Mouse (Mus musculus) left cerebral cortex, postnatal 25 days (tissue): ENCODE results near the gene Ogfod2. TPM values are rescaled to one million over a fixed set of nuclear protein-coding genes. Genes with fewer than 3 reads are reported as not detected.

Experiments
- DNase-seq, 2 experiments: peaks; one replicate each; pipeline ENCODE4 v3.0.0; 2022; ENCODE audit warnings: low spot score in 2 of 2, mixed read lengths in 1 of 2
- intact Hi-C: fragments of 180-260 bp; cut with DNase I; formaldehyde crosslinking; loops from one replicate; pipeline ENCODE4 v1.15.1; 2025
- total RNA-seq, 2 experiments: library from RNA; stranded (reverse); gene quantifications; 2 replicates each; pipeline ENCODE4 v1.2.3; 2021

Gene Ogfod2
- total RNA-seq, 2 experiments from 2014 or later, result 36.6 to 38.6 TPM

DNA sequence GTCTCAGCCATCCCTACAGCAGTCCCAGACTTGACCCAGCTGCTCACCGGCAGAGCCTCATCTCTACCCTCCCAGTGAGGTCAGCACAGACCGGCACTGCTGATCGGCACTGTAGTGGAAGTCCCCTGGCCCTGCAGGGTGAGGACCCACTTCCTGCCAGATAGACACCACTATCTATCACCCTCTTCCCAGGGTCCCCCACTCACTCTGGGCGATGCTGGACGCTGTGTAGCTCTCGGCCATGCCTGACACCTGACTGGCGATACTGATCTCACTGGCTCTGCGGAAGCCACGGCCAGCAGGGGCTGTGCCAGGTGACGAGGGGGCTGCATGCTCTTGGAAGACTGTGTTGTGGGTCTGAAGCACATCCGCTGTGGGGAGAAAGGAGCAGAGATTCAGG lies 13.0 kb downstream of the Ogfod2 start:
- DNase-seq, result no peak
- intact Hi-C loops, result no loop called here

DNA sequence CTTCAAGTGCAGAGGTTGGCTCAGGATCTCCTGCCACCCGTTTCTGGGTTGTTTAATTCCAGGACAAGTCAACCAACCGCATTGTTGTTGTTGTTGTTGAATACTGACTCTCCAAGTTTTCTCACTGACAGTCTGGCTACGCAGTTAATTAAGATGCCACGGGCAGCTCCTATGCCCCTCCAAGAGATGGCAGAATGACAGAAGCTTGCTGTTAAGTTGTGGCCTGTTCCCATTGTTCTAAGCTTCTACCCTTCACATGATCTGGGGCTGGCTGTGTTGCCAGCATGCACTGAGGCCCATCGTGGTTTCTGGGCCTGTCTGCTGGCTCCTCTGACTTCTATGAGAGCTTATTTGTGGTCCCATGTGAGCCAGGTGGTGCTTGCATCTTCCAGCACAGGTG lies 22.2 kb downstream of the Ogfod2 start:
- intact Hi-C loops, result no loop called here
- no peak for DNase-seq

- intact Hi-C loops, result no loop called here
- no peak for DNase-seq
Measured at GRCm38 (mm10) chr5:124138066-124138465, 26.0 kb downstream of the Ogfod2 start.

- intact Hi-C loops, result no loop called here
- no peak for DNase-seq
Measured at GRCm38 (mm10) chr5:124149028-124149427, 36.9 kb downstream of the Ogfod2 start.

- intact Hi-C loops, result no loop called here
Measured at GRCm38 (mm10) chr5:124150895-124151294, 38.8 kb downstream of the Ogfod2 start.

DNA sequence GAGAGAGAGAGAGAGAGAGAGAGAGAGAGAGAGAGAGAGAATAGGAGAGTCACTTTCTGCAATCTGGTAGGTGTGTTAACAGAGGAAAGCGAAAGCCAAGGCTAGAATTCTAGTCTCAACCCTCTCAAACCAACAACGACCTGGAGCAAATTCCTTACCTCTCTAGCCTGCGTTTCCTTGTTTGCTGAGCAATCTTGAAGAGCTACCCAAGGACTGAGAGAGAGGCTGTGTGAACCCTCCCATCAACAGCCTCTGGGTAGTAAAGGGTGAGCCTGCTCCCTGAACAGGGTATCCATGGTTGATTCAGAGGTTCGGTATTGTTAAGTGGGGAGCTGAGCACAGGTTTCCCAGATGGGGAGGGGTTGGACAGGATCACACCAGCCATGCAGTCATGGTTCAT lies 40.6 kb downstream of the Ogfod2 start:
- no peak for DNase-seq
- intact Hi-C loops, result no loop called here

More at GRCm38 (mm10) chr5:124150895-124151294, 38.8 kb downstream of the Ogfod2 start:
- DNase-seq, result no peak

DNA sequence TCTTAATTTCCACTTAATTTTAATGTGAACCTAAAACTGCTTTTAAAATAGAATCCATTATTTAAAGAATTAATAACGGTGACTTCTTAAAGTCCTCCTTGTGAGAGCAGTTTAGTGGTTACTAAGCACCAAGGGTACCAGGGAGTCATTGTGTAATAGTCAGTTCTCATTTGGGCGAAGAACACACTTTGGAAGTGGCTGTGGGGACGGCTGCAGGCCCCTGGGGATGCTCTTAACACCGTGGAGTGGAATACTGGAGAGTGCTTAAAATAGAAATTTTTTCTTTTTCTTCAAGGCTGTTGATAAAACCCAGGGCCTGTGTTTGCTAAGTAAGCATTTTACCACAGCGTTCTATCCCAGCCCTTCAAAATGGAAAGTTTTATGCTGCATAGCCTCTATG lies 43.8 kb downstream of the Ogfod2 start:
- intact Hi-C loops, result no loop called here
- no peak for DNase-seq

- intact Hi-C loops, result no loop called here
- no peak for DNase-seq
Measured at GRCm38 (mm10) chr5:124158305-124158704, 46.2 kb downstream of the Ogfod2 start.

- no peak for DNase-seq
- intact Hi-C loops, result no loop called here
Measured at GRCm38 (mm10) chr5:124159453-124159852, 47.4 kb downstream of the Ogfod2 start.

- intact Hi-C loops, result loop anchor here (5.0 kb wide), 2 partner anchors 95 to 125 kb away; no protein-coding TSS in a partner anchor
- no peak for DNase-seq
Measured at GRCm38 (mm10) chr5:124161831-124162230, 49.7 kb downstream of the Ogfod2 start.

- DNase-seq, result peak in 1 of 2 experiments; percentile 76
- intact Hi-C loops, result loop anchor here (5.0 kb wide), 2 partner anchors 95 to 125 kb away; no protein-coding TSS in a partner anchor
Measured at GRCm38 (mm10) chr5:124162577-124162976, 50.5 kb downstream of the Ogfod2 start.

DNA sequence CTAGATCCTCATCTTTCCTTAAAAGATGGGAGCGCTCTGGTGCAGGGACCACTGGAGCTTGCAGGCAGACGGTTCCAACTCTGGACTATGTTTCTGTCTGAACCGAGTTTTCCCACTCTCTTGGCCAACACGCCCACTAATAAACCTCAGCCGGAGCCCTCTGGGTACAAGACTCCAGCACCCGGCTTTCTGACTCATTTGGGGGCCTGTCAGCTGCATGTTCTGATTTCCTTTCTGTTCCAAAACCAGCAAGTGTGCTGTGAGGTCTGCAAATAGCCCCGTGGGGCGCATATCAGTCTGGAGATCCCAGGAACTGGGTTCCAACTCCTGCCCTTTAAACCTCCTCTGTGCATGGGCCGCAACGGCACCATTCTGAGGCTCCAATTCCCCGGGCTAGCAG lies 51.3 kb downstream of the Ogfod2 start:
- intact Hi-C loops, result loop anchor here (5.0 kb wide), 2 partner anchors 94 to 124 kb away; no protein-coding TSS in a partner anchor
- no peak for DNase-seq

Other genes with a start within 250 kb of the Ogfod2 start
- not detected for gene Hcar2, start 246.8 kb upstream of the Ogfod2 start, total RNA-seq
- 1 to 10 TPM; 1.0 to 1.4 TPM for gene Hcar1, start 232.3 kb upstream of the Ogfod2 start, total RNA-seq
- gene Denr, start 205.1 kb upstream of the Ogfod2 start, total RNA-seq, result 10 to 100 TPM; 64.4 to 73.6 TPM
- gene Gm43518, start 184.9 kb upstream of the Ogfod2 start, total RNA-seq, result under 1 TPM in 1 of 2 experiments, not detected in 1; 0.82 TPM
- gene Ccdc62, start 181.6 kb upstream of the Ogfod2 start, total RNA-seq, result 1 to 10 TPM; 3.1 to 3.7 TPM
- gene Hip1r, start 138.7 kb upstream of the Ogfod2 start, total RNA-seq, result 10 to 100 TPM; 60.5 to 67.1 TPM
- gene Vps37b, start 80.0 kb upstream of the Ogfod2 start, total RNA-seq, result 10 to 100 TPM; 46.7 to 50.6 TPM
- gene Abcb9, start 16.5 kb upstream of the Ogfod2 start, total RNA-seq, result 10 to 100 TPM; 54.8 to 62.4 TPM
- 10 to 100 TPM; 45.9 to 57.4 TPM for gene Arl6ip4, start 3.8 kb downstream of the Ogfod2 start, total RNA-seq
- 100 to 1,000 TPM; 275 to 292 TPM for gene Pitpnm2, start 137.5 kb downstream of the Ogfod2 start, total RNA-seq
- 10 to 100 TPM; 17.5 to 23.1 TPM for gene Mphosph9, start 215.7 kb downstream of the Ogfod2 start, total RNA-seq
- 10 to 100 TPM; 16.4 to 17.5 TPM for gene 2810006K23Rik, start 215.8 kb downstream of the Ogfod2 start, total RNA-seq